Mouse (Mus musculus): ENCODE measurements around the gene Agr2.

DNA sequence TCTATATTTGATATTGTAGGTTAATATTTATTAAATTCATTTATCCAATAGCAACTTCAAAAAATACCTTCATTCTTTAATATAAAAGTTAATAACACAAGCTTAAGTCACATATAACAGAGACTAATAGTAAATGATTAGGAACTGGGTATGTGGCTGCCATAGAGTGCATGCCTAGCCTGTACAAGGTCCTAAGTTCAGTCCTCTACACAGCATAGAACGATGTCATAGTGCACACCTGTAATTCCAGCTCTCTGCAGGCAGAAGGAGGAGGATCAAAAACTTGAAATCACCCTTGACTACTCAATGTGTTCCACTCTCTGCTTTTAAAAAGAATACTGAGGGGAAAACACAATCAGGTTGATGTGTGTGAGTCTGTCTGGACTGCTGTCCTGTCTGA, 57.6 kb downstream of the Agr2 start:
- TF ChIP-seq CTCF (IDR thresholded peaks at IDR 0.05; ENCODE audit: low read depth) (no peak), EP300 (IDR thresholded peaks at IDR 0.05; ENCODE audit: low read depth) (no peak)
